Mouse (Mus musculus): ENCODE measurements around the gene Gm20661.

- TF ChIP-seq CTCF (IDR thresholded peaks at IDR 0.05; ENCODE audit: extremely low read depth, insufficient read length, insufficient replicate concordance, low read depth, low read length) (peak; percentile 21; the same call in 1 of the 2 replicates), POLR2A (IDR thresholded peaks at IDR 0.05; ENCODE audit: low read depth, low read length) (no peak)
Measured at GRCm38 (mm10) chr9:108035331-108036156, 52.7 kb downstream of the Gm20661 start.
